Mouse (Mus musculus) liver, postnatal 0 days (tissue): ENCODE results near the gene Pkp1.

Experiments
- CTCF ChIP-seq: sonication (generic); IDR thresholded peaks from 2 replicates; pipeline ENCODE4 v1.5.1; 2016; ENCODE audit warnings: antibody characterized with exemption, low read depth
- EP300 ChIP-seq: IDR thresholded peaks from 2 replicates; pipeline ENCODE4 v1.6.1; 2016; ENCODE audit warnings: antibody characterized with exemption, low read depth, mild to moderate bottlenecking

GRCm38 (mm10) chr1:135899991-135900515 lies 19.0 kb downstream of the Pkp1 start:
- no peak for TF ChIP-seq CTCF
- no peak for TF ChIP-seq EP300
